15 mouse cellular contexts compared by ENCODE assay signal in genomic region chr9:21126259-21126627, GRCm38 (mm10). TPM values are rescaled to one million over a fixed set of nuclear protein-coding genes. Genes with fewer than 3 reads are reported as not detected.
DNase-seq lines count a peak whose midpoint lies in the region; ATAC-seq lines count a peak whose summit lies in the region.
"Had no signal": no experiment of that assay in that cellular context is flagged by ENCODE, and none has a peak within 500 bp of the region (broad histone marks: within the 10 kb centered on the region; RNA-seq: fewer than 3 reads in every experiment).

No protein-coding gene starts in this region.

- H3K9me3 ChIP-seq in heart, embryonic 13.5 days, result no peaks in the 10 kb centered on the region
- H3K9me3 ChIP-seq: hindbrain, embryonic 10.5 days; intestine, embryonic 15.5 days; limb, embryonic 10.5 days had no signal

- peaks cover 58% of the 10 kb centered on the region for H3K36me3 ChIP-seq in heart, embryonic 13.5 days

- H3K4me3 ChIP-seq in heart, embryonic 13.5 days, result no peak overlapping the region
- H3K4me3 ChIP-seq: hindbrain, embryonic 10.5 days; intestine, embryonic 15.5 days; limb, embryonic 10.5 days had no signal

- 0 out of 2 replicates have a peak overlapping the region, but pooled peaks have one; percentile 17 for H3K9ac ChIP-seq in heart, embryonic 13.5 days
- H3K9ac ChIP-seq: intestine, embryonic 15.5 days had no signal

- no peaks in the 10 kb centered on the region for H3K27me3 ChIP-seq in heart, embryonic 13.5 days (replicated peaks)
- H3K27me3 ChIP-seq: intestine, embryonic 15.5 days had no signal

- intact Hi-C loops in heart, postnatal 25 days (cut with DNase I), result no loop called here

- ATAC-seq in heart, embryonic 13.5 days (ENCODE audit: extremely low read depth, insufficient number of reproducible peaks, low FRiP score, low TSS enrichment), result 0 out of 2 replicates have a peak, but pooled peaks have one; percentile 43
- no peak for ATAC-seq in activated CD4-positive, CD25-positive, alpha-beta regulatory T cell, adult 4 months
- ATAC-seq in inflammation-experienced regulatory T-cells, adult 6 months, result no peak
- ATAC-seq: intestine, embryonic 15.5 days; midbrain, embryonic 16.5 days had no signal

- H3K4me2 ChIP-seq in heart, embryonic 13.5 days, result peak overlapping the region; percentile 16; the same call in 1 of the 2 replicates
- H3K4me2 ChIP-seq: intestine, embryonic 15.5 days had no signal

- peak overlapping the region; percentile 87 for H3K27ac ChIP-seq in heart, embryonic 13.5 days (replicated peaks)
- H3K27ac ChIP-seq: hindbrain, embryonic 10.5 days; intestine, embryonic 15.5 days; limb, embryonic 10.5 days had no signal

- H3K4me1 ChIP-seq in heart, embryonic 13.5 days, result peaks cover 31% of the 10 kb centered on the region

- DNase-seq in heart, postnatal 25 days (ENCODE audit: low spot score), result no peak
- DNase-seq in A20 (ENCODE audit: low read depth, low spot score), result peak; percentile 37
- DNase-seq in NIH3T3 (ENCODE audit: low read depth), result peak; percentile 67
- DNase-seq in heart, postnatal 4 days, result peak; percentile 73
- DNase-seq: cerebellum, adult 18-20 months; kidney, postnatal 10 days; lung, postnatal 10 days; thymus, adult 2 months had no signal

- 15% methylated on average over 2 of the region's 2 CpGs for WGBS in heart, embryonic 13.5 days

RNA-seq across cellular contexts. Expression of gene Tyk2, which starts 4.8 kb away (rescaled TPM):
- 13.7 and 14.0 TPM in 2 replicates for polyA plus RNA-seq in heart, embryonic 13.5 days (2015; fragmentation: Nextera tagmentation; extraction: Ambion mirVana)
- 1 to 10 TPM; 8.5 to 8.6 TPM for total RNA-seq in heart, postnatal 25 days (2021)
- total RNA-seq in heart, postnatal 4 days (2021), result 1 to 10 TPM; 7.7 to 8.2 TPM
- polyA plus RNA-seq in activated CD4-positive, CD25-positive, alpha-beta regulatory T cell, adult 4 months (2017; shearing (Covaris generic)), result 10 to 100 TPM; 30.0 to 60.9 TPM
- polyA plus RNA-seq in inflammation-experienced regulatory T-cells, adult 6 months (2017; shearing (Covaris generic)), result 10 to 100 TPM; 36.3 to 61.7 (median 57.7) TPM

RNA-seq across cellular contexts. Expression of gene Cdc37, which starts 23.5 kb away (rescaled TPM):
- polyA plus RNA-seq in heart, embryonic 13.5 days (2015; fragmentation: Nextera tagmentation; extraction: Ambion mirVana), result 222 and 230 TPM in 2 replicates
- 100 to 1,000 TPM; 158 to 160 TPM for total RNA-seq in heart, postnatal 25 days (2021)
- 100 to 1,000 TPM; 145 to 158 TPM for total RNA-seq in heart, postnatal 4 days (2021)
- polyA plus RNA-seq in activated CD4-positive, CD25-positive, alpha-beta regulatory T cell, adult 4 months (2017; shearing (Covaris generic)), result 100 to 1,000 TPM; 102 to 129 TPM
- 10 to 100 TPM; 84.2 to 97.0 (median 95.3) TPM for polyA plus RNA-seq in inflammation-experienced regulatory T-cells, adult 6 months (2017; shearing (Covaris generic))

RNA-seq across cellular contexts. Expression of gene Raver1, which starts 34.4 kb away (rescaled TPM):
- polyA plus RNA-seq in heart, embryonic 13.5 days (2015; fragmentation: Nextera tagmentation; extraction: Ambion mirVana), result 45.2 and 47.3 TPM in 2 replicates
- 10 to 100 TPM; 25.8 to 27.9 TPM for total RNA-seq in heart, postnatal 25 days (2021)
- 10 to 100 TPM; 44.4 to 48.9 TPM for total RNA-seq in heart, postnatal 4 days (2021)
- polyA plus RNA-seq in activated CD4-positive, CD25-positive, alpha-beta regulatory T cell, adult 4 months (2017; shearing (Covaris generic)), result 10 to 100 TPM; 22.8 to 25.1 TPM
- 10 to 100 TPM; 16.6 to 23.9 (median 21.3) TPM for polyA plus RNA-seq in inflammation-experienced regulatory T-cells, adult 6 months (2017; shearing (Covaris generic))

RNA-seq across cellular contexts. Expression of gene Gm38431, which starts 34.4 kb away (rescaled TPM):
- 1.6 and 1.7 TPM in 2 replicates for polyA plus RNA-seq in heart, embryonic 13.5 days (2015; fragmentation: Nextera tagmentation; extraction: Ambion mirVana)
- 1 to 10 TPM in 1 of 2 experiments, under 1 TPM in 1; 0.86 to 1.5 TPM for total RNA-seq in heart, postnatal 25 days (2021)
- 1 to 10 TPM in 1 of 2 experiments, under 1 TPM in 1; 0.64 to 2.2 TPM for total RNA-seq in heart, postnatal 4 days (2021)
- polyA plus RNA-seq in activated CD4-positive, CD25-positive, alpha-beta regulatory T cell, adult 4 months (2017; shearing (Covaris generic)), result 1 to 10 TPM in 1 of 2 experiments, under 1 TPM in 1; 0.67 to 3.2 TPM
- polyA plus RNA-seq in inflammation-experienced regulatory T-cells, adult 6 months (2017; shearing (Covaris generic)), result 1 to 10 TPM in 1 of 3 experiments, under 1 TPM in 1, not detected in 1; 0.31 to 8.4 TPM

RNA-seq across cellular contexts. Expression of gene Pde4a, which starts 39.3 kb away (rescaled TPM):
- 9.5 and 11.3 TPM in 2 replicates for polyA plus RNA-seq in heart, embryonic 13.5 days (2015; fragmentation: Nextera tagmentation; extraction: Ambion mirVana)
- total RNA-seq in heart, postnatal 25 days (2021), result 10 to 100 TPM; 47.1 to 51.6 TPM
- 10 to 100 TPM; 18.7 to 21.1 TPM for total RNA-seq in heart, postnatal 4 days (2021)
- polyA plus RNA-seq in activated CD4-positive, CD25-positive, alpha-beta regulatory T cell, adult 4 months (2017; shearing (Covaris generic)), result 1 to 10 TPM in 1 of 2 experiments, under 1 TPM in 1; 0.44 to 1.1 TPM
- polyA plus RNA-seq in inflammation-experienced regulatory T-cells, adult 6 months (2017; shearing (Covaris generic)), result 1 to 10 TPM in 1 of 3 experiments, under 1 TPM in 2; 0.54 to 1.3 (median 0.82) TPM
